Mouse (Mus musculus): Measurements from ENCODE around the gene Spry1. TPM values are rescaled to one million over a fixed set of nuclear protein-coding genes. Genes with fewer than 3 reads are reported as not detected.

Spry1 gene
- total and polyA plus RNA-seq, 3 experiments, result not detected

GRCm38 (mm10) chr3:37642681-37643214 is 3.0 kb downstream of the Spry1 start:
- DNase-seq (ENCODE audit: extremely low read depth), result no peak
- no peaks in the 10 kb centered on the region for H3K36me3 ChIP-seq (replicated peaks in 1 of 2; ENCODE audit: control insufficient read depth in 1 of 2, insufficient read depth in 1 of 2, low read length in 1 of 2)
- H3K9ac ChIP-seq (ENCODE audit: insufficient read depth, low read depth), result no peak overlapping the region
- in situ Hi-C loops (cut with MboI; ENCODE audit: low pct_ligation_motif_present, low pct_unique_long_range_greater_than_20kb, low sequenced_read_pairs), result no loop called here
- dilution Hi-C loops (cut with MboI; ENCODE audit: extremely low pct_ligation_motif_present, extremely low pct_unique_long_range_greater_than_20kb, low sequenced_read_pairs), result no loop called here
- no peak overlapping the region for H3K4me2 ChIP-seq (ENCODE audit: insufficient read depth, low read depth, poor library complexity, severe bottlenecking)
- TF ChIP-seq CTCF (conservative IDR thresholded peaks at IDR 0.05 in 1 of 2, IDR thresholded peaks at IDR 0.05 in 1 of 2; ENCODE audit: low read depth in 2 of 2, low read length in 2 of 2) (no peak), MEF2A (IDR thresholded peaks at IDR 0.05; ENCODE audit: borderline replicate concordance, low read depth, low read length) (no peak), E2F4 (IDR thresholded peaks at IDR 0.05; ENCODE audit: insufficient replicate concordance, low read depth, low read length) (no peak), RAD21 (IDR thresholded peaks at IDR 0.05; ENCODE audit: low read depth, low read length) (no peak), ZC3H11A (IDR thresholded peaks at IDR 0.05; ENCODE audit: low read depth, low read length) (no peak), TCF12 (IDR thresholded peaks at IDR 0.05; ENCODE audit: low read depth, low read length) (no peak)
- no peak overlapping the region for H3K27ac ChIP-seq (ENCODE audit: insufficient read depth, low read depth)
- peaks cover 19% of the 10 kb centered on the region for H3K9me3 ChIP-seq (replicated peaks; ENCODE audit: low read length)
- H3K79me2 ChIP-seq (replicated peaks; ENCODE audit: control insufficient read depth, extremely low read depth, insufficient read depth, poor library complexity, severe bottlenecking), result no peaks in the 10 kb centered on the region
- no peaks in the 10 kb centered on the region for H3K27me3 ChIP-seq (replicated peaks)
- peaks cover 0 to 4% of the 10 kb centered on the region in 2 experiments; a peak in 2 of 4 replicates for H3K4me1 ChIP-seq (ENCODE audit: control insufficient read depth in 1 of 2, insufficient read depth in 2 of 2)
- H3K4me3 ChIP-seq (replicated peaks in 1 of 3; ENCODE audit: low read depth in 2 of 3, low read length in 2 of 3, poor library complexity in 1 of 3), result no peak overlapping the region

DNA sequence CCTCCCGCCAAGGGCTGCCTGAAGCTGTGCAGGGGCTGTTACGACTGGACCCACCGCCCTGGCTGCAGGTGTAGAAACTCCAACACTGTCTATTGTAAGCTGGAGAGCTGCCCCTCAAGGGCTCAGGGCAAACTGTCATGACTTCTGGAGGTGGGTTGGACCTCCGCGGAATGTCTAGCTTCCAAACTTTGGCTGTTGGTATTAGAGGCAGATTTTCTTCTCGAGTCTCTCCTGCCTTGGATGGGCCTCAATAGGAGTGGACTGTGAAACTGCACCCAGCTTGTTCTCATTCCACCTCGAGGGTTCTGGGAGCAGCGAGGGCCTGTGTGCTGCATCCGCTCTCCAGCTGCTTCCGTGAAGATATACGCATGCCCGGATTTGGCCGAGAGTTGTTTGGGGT is 3.7 kb downstream of the Spry1 start:
- no peak overlapping the region for H3K4me3 ChIP-seq (replicated peaks in 1 of 3; ENCODE audit: low read depth in 2 of 3, low read length in 2 of 3, poor library complexity in 1 of 3)
- H3K4me1 ChIP-seq (ENCODE audit: control insufficient read depth in 1 of 2, insufficient read depth in 2 of 2), result peaks cover 0 to 4% of the 10 kb centered on the region in 2 experiments; a peak in 2 of 4 replicates
- DNase-seq (ENCODE audit: extremely low read depth), result no peak
- H3K27me3 ChIP-seq (replicated peaks), result no peaks in the 10 kb centered on the region
- no peak overlapping the region for H3K27ac ChIP-seq (ENCODE audit: insufficient read depth, low read depth)
- H3K36me3 ChIP-seq (replicated peaks in 1 of 2; ENCODE audit: control insufficient read depth in 1 of 2, insufficient read depth in 1 of 2, low read length in 1 of 2), result no peaks in the 10 kb centered on the region
- H3K4me2 ChIP-seq (ENCODE audit: insufficient read depth, low read depth, poor library complexity, severe bottlenecking), result no peak overlapping the region
- dilution Hi-C loops (cut with MboI; ENCODE audit: extremely low pct_ligation_motif_present, extremely low pct_unique_long_range_greater_than_20kb, low sequenced_read_pairs), result no loop called here
- no peak overlapping the region for H3K9ac ChIP-seq (ENCODE audit: insufficient read depth, low read depth)
- no peaks in the 10 kb centered on the region for H3K79me2 ChIP-seq (replicated peaks; ENCODE audit: control insufficient read depth, extremely low read depth, insufficient read depth, poor library complexity, severe bottlenecking)
- TF ChIP-seq EP300 (IDR thresholded peaks at IDR 0.05; ENCODE audit: low read length) (no peak), MAFK (IDR thresholded peaks at IDR 0.05; ENCODE audit: insufficient replicate concordance, low read length) (no peak), MAX (IDR thresholded peaks at IDR 0.05; ENCODE audit: low read length) (no peak), ZKSCAN1 (IDR thresholded peaks at IDR 0.05; ENCODE audit: borderline replicate concordance, low read depth, low read length) (no peak), NELFE (IDR thresholded peaks at IDR 0.05; ENCODE audit: low read depth, low read length) (no peak), CTCF (conservative IDR thresholded peaks at IDR 0.05 in 1 of 2, IDR thresholded peaks at IDR 0.05 in 1 of 2; ENCODE audit: low read depth in 2 of 2, low read length in 2 of 2) (no peak), ZMIZ1 (IDR thresholded peaks at IDR 0.05; ENCODE audit: low read depth, low read length) (no peak), GABPA (IDR thresholded peaks at IDR 0.05; ENCODE audit: insufficient replicate concordance, low read depth, low read length) (no peak), POLR2AphosphoS2 (IDR thresholded peaks at IDR 0.05; ENCODE audit: low read depth, low read length) (no peak), USF1 (IDR thresholded peaks at IDR 0.05; ENCODE audit: low read depth, low read length) (no peak)
- peaks cover 19% of the 10 kb centered on the region for H3K9me3 ChIP-seq (replicated peaks; ENCODE audit: low read length)
- in situ Hi-C loops (cut with MboI; ENCODE audit: low pct_ligation_motif_present, low pct_unique_long_range_greater_than_20kb, low sequenced_read_pairs), result no loop called here

Measured in CH12.LX (cell line).